Mouse (Mus musculus): ENCODE results near the gene Chchd5.

Gene Chchd5

DNA sequence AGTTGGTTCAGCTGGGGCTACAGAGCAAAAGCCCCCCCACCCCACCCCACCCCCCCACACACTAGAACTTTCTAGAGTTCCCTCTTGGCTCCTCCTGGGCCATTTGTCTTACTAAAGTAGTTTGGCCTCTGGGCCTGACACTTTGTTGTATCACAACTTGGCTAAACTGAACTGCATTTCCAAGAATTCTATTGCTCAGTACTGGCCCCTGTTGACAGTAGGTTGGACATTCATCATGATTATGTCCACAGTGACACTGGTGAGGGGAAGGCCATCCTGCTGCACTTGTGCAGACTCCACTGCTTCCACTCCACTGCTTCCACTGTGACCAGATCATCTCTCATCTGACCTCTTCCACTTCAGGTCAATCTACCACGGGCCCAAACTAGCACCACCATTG lies 23.3 kb downstream of the Chchd5 start:
- DNase-seq (ENCODE audit: low spot score): no peak

- no peak for DNase-seq (ENCODE audit: low spot score)
Measured at GRCm38 (mm10) chr2:129164815-129165214, 35.3 kb downstream of the Chchd5 start.

DNA sequence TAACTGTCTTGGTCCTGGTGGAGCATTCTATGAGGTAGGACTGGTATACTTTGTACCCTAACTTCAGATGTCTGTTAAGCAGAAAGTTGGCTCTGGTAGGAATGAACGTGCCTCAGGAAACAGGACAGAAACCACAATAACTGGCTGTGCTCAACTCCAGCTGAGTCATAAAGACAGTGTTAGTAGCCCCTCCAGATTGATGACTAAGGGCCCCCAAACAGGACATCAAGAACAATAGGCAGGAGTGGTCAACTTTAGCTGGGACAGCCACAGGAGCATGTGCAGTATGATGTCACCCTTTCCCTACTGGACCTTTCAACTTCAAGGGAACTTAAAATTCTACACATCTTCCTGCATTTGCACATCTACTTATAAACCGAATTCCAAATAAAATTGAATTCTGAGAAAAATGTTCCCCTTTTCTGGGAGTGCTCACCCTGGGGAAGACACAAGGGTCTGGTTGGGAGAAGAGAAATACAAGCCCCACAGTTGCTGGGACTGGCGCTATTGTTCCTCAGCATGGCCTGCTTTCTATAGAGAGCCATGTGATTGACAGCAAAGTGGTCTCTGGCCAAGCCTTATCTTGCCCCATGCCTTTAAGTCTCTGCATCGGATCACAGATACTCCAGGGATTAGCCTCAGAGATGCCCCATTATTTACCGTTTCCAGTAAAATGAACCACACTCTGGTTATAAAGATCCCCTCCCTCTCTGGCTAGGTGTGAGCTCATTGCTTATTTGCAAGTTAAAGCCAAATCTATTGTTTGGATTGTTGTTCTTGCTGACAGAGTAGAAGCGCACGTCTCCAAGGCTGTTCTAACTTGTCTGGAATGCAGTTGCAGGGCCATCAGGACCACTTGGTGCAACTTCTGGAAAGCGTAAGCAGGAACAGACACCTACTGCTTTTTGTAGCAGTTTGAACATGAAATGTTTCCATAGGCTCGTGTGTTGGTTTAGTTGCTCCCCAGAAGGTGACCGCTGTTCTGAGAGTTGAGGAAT lies 37.3 kb downstream of the Chchd5 start:
- no peak for DNase-seq (ENCODE audit: low spot score)

- no peak for DNase-seq (ENCODE audit: low spot score)
Measured at GRCm38 (mm10) chr2:129173386-129173785, 43.9 kb downstream of the Chchd5 start.

- peak; percentile 52 for DNase-seq (ENCODE audit: low spot score)
Measured at GRCm38 (mm10) chr2:129174474-129174873, 45.0 kb downstream of the Chchd5 start.

DNA sequence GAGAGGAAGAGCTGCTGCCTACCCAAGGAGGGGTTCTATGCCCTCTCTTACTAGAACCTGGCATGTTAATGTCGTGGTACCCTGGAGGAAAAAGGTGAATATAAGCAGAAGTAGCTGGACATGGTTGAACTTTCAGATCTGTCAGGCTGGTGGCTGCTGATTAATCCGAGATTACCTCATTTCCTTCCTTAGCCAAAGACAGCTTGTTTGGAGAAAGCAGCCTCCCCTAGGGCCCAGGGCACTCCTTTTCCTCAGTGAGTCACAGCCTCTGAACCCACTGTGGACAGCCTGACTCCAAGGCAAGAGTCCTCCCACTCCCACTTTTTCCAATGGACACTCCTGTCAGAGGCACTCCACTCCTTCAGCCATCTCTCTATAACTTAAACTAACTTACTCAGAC lies 46.1 kb downstream of the Chchd5 start:
- DNase-seq (ENCODE audit: low spot score): no peak

DNA sequence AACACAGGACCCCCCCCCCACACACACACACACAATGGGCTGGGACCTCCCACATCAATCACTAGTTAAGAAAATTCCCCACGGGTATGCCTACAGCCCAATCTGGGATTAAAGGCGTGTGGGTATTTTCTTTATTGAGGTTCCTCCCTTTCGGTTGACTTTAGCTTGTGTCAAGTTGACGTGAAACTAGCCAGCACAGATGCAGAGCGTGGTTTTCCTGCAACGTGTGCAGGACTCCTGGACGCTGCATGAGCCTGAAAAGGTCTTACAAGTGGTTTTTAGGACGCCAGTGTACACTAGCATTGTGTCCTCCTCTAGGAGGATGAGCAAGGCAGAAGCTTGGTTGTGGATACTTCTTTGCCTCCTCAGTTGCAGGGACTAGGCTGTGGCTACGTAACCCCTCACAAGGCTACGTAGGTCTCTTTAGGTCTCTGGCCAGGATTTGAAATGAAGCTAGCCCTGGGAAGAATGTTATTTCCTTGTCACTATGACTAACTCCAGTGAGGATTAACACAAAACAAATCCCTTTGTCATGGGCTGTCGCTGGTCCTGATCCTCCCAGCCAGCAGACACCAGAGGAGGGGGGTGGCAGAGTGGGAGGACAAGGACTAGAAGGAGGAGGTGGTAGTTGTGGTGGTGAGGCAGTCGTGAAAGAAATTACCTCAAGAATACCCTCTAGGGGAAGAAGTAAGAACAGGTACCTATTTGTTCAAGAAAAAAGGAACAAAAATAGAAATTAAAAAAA lies 47.3 kb downstream of the Chchd5 start:
- no peak for DNase-seq (ENCODE audit: low spot score)

DNA sequence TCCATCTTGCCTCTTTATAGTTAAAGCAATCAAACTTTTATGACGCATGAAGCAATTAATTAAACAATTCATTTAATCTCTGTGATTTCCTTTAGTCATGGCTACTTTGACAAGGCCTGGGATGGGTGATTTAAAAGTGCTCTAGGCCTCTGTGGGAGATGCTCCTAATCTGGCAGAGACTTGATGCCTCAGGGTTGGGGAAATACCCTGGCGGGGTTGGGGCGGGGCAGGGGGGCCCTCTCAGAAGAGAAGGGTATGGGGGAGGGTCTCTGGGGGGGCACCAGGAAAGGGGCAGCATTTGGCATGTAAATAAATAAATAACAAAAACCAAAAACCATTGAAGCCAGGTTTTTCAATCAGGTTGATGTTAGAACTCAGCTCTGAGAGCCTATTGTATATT lies 48.2 kb downstream of the Chchd5 start:
- no peak for DNase-seq (ENCODE audit: low spot score)

- no peak for DNase-seq (ENCODE audit: low spot score)
Measured at GRCm38 (mm10) chr2:129178182-129178908, 48.8 kb downstream of the Chchd5 start.

DNA sequence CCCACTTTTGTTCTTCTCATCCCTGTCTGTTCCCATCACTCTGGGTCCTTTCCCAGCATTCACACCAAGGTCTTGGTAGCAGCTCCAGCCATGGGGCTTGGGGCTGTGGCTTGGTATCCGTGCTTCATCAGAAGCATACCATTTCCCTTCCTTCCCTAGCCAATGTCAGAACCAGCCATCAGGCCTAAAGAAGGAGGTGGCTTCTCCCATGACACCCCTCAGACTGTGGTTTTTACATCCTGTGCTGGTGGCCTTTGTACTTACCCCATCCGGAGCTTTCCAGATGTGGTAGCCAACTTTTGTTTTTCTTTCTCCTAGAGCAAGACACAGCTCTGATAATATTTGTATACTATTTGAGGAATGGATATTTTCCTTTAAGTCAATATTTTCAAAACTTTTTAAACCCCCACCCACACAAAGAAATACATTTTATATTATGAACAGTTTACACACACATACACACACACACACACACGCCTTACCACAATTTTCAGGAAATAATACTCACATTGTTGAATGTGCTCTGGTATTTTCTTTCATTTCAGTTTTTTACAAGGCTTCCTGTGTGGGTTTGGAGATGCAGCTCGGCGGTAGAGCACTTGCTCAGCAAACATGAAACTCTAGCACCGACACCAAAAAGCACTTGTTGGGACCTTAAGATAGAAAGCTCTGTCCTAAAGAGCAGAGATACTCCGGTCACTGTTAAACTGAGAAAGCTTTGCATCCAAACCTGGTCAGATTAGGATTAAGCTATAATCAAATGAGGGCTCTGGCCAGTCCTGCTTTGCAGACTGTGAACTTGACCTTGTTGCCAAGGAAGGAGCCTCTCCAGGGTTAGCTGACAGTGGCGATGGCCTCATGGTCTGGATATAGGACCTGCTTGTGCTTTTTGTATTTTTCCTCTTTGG lies 50.7 kb downstream of the Chchd5 start:
- no peak for DNase-seq (ENCODE audit: low spot score)

GRCm38 (mm10) chr2:129181509-129181908 lies 52.0 kb downstream of the Chchd5 start:
- DNase-seq (ENCODE audit: low spot score): no peak

DNA sequence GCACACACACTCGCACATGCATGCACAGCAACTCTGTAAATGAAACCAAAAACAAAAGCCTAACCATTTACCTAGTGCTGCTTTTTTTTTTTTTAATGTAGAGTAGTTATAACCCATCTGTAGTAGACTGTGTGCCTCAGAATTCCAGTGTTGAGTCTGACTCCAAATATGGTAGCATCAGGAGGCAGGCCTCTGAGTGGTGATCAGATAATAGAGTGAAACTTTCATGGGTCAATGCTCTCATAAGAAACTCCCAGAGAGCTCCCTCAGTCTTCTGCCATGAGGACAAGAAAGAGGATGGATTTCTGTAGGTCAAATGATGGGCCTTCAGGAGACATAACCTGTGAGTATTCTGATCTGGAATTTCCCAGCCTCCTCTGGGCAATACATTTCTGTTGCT lies 52.9 kb downstream of the Chchd5 start:
- DNase-seq (ENCODE audit: low spot score): no peak

- no peak for DNase-seq (ENCODE audit: low spot score)
Measured at GRCm38 (mm10) chr2:129183561-129184031, 54.1 kb downstream of the Chchd5 start.

All from urinary bladder, postnatal 14 days (tissue).